Mouse (Mus musculus) CH12.LX (cell line): ENCODE data around the gene Bmpr1a. TPM values are rescaled to one million over a fixed set of nuclear protein-coding genes. Genes with fewer than 3 reads are reported as not detected.

Experiments
- DNase-seq: peaks from one replicate; pipeline ENCODE4 v3.0.0-alpha.2; 2013; ENCODE audit errors: extremely low read depth
- H3K27ac ChIP-seq: 2 replicates; pipeline ENCODE4 v1.5.1; 2012; ENCODE audit warnings: low read depth, mild to moderate bottlenecking, control low read depth, moderate library complexity; ENCODE audit not compliant: insufficient read depth
- H3K27me3 ChIP-seq: replicated peaks from 2 replicates; pipeline ENCODE3; 2012; ENCODE audit warnings: inconsistent platforms
- H3K36me3 ChIP-seq, 2 experiments: replicated peaks in 1 of 2; 2 replicates each; pipeline versions ENCODE3 to v1.6.1; 2012; ENCODE audit warnings: inconsistent platforms in 1 of 2, low read length in 1 of 2, mild to moderate bottlenecking in 1 of 2, mixed read lengths in 1 of 2, moderate library complexity in 1 of 2; ENCODE audit not compliant: control insufficient read depth in 1 of 2, insufficient read depth in 1 of 2
- H3K4me1 ChIP-seq, 2 experiments: 2 replicates each; pipeline ENCODE4 v1.6.1; 2012; ENCODE audit warnings: inconsistent platforms in 1 of 2, moderate library complexity in 1 of 2; ENCODE audit not compliant: insufficient read depth in 2 of 2, control insufficient read depth in 1 of 2
- H3K4me2 ChIP-seq: 2 replicates; pipeline ENCODE4 v1.6.1; 2012; ENCODE audit warnings: low read depth, mild to moderate bottlenecking, control low read depth; ENCODE audit not compliant: poor library complexity, insufficient read depth, severe bottlenecking
- H3K4me3 ChIP-seq, 3 experiments: fragments of 150-350 bp in 1 of 3; sonication (generic) in 1 of 3; replicated peaks in 1 of 3; 2 replicates each; pipeline versions ENCODE3 to v1.5.1; 2011 to 2012; ENCODE audit warnings: low read depth in 2 of 3, low read length in 2 of 3, mild to moderate bottlenecking in 2 of 3, moderate library complexity in 2 of 3, control low read depth in 1 of 3, improper control_type of control experiment in 1 of 3, inconsistent platforms in 1 of 3, mixed read lengths in 1 of 3; ENCODE audit not compliant: poor library complexity in 1 of 3
- H3K79me2 ChIP-seq: replicated peaks from 2 replicates; pipeline ENCODE4 v1.6.1; 2012; ENCODE audit warnings: mild to moderate bottlenecking, moderate library complexity; ENCODE audit not compliant: control insufficient read depth, poor library complexity, insufficient read depth, severe bottlenecking; ENCODE audit errors: extremely low read depth
- H3K9ac ChIP-seq: 2 replicates; pipeline ENCODE4 v1.6.1; 2012; ENCODE audit warnings: low read depth, mild to moderate bottlenecking, control low read depth, moderate library complexity; ENCODE audit not compliant: insufficient read depth
- H3K9me3 ChIP-seq: replicated peaks from 2 replicates; pipeline ENCODE3; 2012; ENCODE audit warnings: low read length, inconsistent platforms, mixed read lengths
- CHD1 ChIP-seq: IDR thresholded peaks from 2 replicates; pipeline ENCODE4 v1.6.1; 2012; ENCODE audit warnings: low read depth, low read length, improper control_type of control experiment, inconsistent platforms
- CHD2 ChIP-seq: IDR thresholded peaks from 2 replicates; pipeline ENCODE4 v1.6.1; 2011; ENCODE audit warnings: low read length, improper control_type of control experiment
- E2F4 ChIP-seq: IDR thresholded peaks from 2 replicates; pipeline ENCODE4 v1.6.1; 2011; ENCODE audit warnings: low read depth, low read length, improper control_type of control experiment; ENCODE audit not compliant: insufficient replicate concordance
- ELF1 ChIP-seq: IDR thresholded peaks from 2 replicates; pipeline ENCODE4 v1.6.1; 2014; ENCODE audit warnings: low read depth, mild to moderate bottlenecking, inconsistent platforms, low read length, improper control_type of control experiment
- HCFC1 ChIP-seq: IDR thresholded peaks from 2 replicates; pipeline ENCODE4 v1.6.1; 2012; ENCODE audit warnings: low read depth, mild to moderate bottlenecking, inconsistent platforms, low read length, improper control_type of control experiment
- IRF4 ChIP-seq: IDR thresholded peaks from 2 replicates; pipeline ENCODE4 v1.6.1; 2014; ENCODE audit warnings: low read depth, mild to moderate bottlenecking, inconsistent platforms, low read length, improper control_type of control experiment
- JUND ChIP-seq: conservative IDR thresholded peaks from 2 replicates; pipeline ENCODE4 v1.6.1; 2011; ENCODE audit warnings: low read depth, low read length, improper control_type of control experiment
- MAFK ChIP-seq: IDR thresholded peaks from 2 replicates; pipeline ENCODE4 v1.6.1; 2011; ENCODE audit warnings: low read length, improper control_type of control experiment; ENCODE audit not compliant: insufficient replicate concordance
- MAX ChIP-seq: IDR thresholded peaks from 2 replicates; pipeline ENCODE4 v1.6.1; 2011; ENCODE audit warnings: low read length, improper control_type of control experiment
- NELFE ChIP-seq: IDR thresholded peaks from 2 replicates; pipeline ENCODE4 v1.6.1; 2011; ENCODE audit warnings: low read depth, low read length, improper control_type of control experiment
- PAX5 ChIP-seq: IDR thresholded peaks from 2 replicates; pipeline ENCODE4 v1.6.1; 2012; ENCODE audit warnings: low read length, inconsistent platforms, mixed read lengths
- POLR2A ChIP-seq: IDR thresholded peaks from 2 replicates; pipeline ENCODE4 v1.6.1; 2011; ENCODE audit warnings: low read depth, mild to moderate bottlenecking, improper control_type of control experiment, low read length
- TCF12 ChIP-seq: IDR thresholded peaks from 2 replicates; pipeline ENCODE4 v1.6.1; 2014; ENCODE audit warnings: low read depth, mild to moderate bottlenecking, inconsistent platforms, low read length, improper control_type of control experiment
- USF1 ChIP-seq: IDR thresholded peaks from 2 replicates; pipeline ENCODE4 v1.6.1; 2014; ENCODE audit warnings: low read depth, mild to moderate bottlenecking, inconsistent platforms, low read length, improper control_type of control experiment
- USF2 ChIP-seq: conservative IDR thresholded peaks from 2 replicates; pipeline ENCODE4 v1.6.1; 2011; ENCODE audit warnings: low read depth, low read length, improper control_type of control experiment
- ZMIZ1 ChIP-seq: IDR thresholded peaks from 2 replicates; pipeline ENCODE4 v1.6.1; 2012; ENCODE audit warnings: low read depth, mild to moderate bottlenecking, inconsistent platforms, low read length, improper control_type of control experiment
- dilution Hi-C: fragments of 300-500 bp; cut with MboI; formaldehyde crosslinking; loops from 2 replicates; pipeline ENCODE4 v1.14.3; 2020; ENCODE audit warnings: low sequenced_read_pairs; ENCODE audit not compliant: extremely low pct_unique_long_range_greater_than_20kb, extremely low pct_ligation_motif_present
- in situ Hi-C: fragments of 300-500 bp; cut with MboI; formaldehyde crosslinking; loops from 3 replicates; pipeline ENCODE4 v1.14.3; 2019; ENCODE audit warnings: low sequenced_read_pairs, low pct_ligation_motif_present, low pct_unique_long_range_greater_than_20kb, mixed read lengths
- polyA plus RNA-seq: library from polyadenylated mRNA; unstranded; fragments of >175 nt; gene quantifications from 2 replicates; pipeline ENCODE4 v1.2.1, GENCODE M21; 2012; ENCODE audit warnings: low read depth; ENCODE audit not compliant: insufficient read length
- total RNA-seq, 2 experiments: library from RNA; depleted of rRNA; stranded (reverse); fragments of 300-350 nt in 1 of 2; fragments of >200 nt in 1 of 2; gene quantifications; 2 replicates each; pipeline ENCODE4 v1.2.3; 2012 to 2014

Gene Bmpr1a
- total and polyA plus RNA-seq, 3 experiments = 26.2 to 46.7 (median 30.1) TPM

DNA sequence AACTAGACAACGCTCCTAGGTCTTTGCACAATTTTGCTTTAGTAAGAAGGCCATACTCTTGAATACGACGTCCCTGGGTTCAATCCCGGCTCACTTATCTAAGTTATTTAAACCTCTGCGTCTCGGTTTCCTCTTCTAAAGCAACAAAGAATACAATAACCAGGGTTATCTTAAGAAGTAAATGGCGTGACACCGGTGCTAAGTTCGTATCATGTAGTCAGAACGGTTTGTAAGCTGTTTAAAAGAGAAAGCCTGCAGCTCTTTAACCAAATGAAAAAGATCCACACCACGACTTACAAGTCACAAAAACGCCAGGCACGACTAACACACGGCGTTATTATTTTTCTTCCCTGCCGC, 1.7 kb downstream of the Bmpr1a start:
- Histone ChIP-seq H3K79me2 (peaks cover 49% of the 10 kb centered on the region), H3K27ac (0 out of 2 replicates have a peak overlapping the region, but pooled peaks have one; percentile 17), H3K4me2 (peak overlapping the region; percentile 92), H3K4me1 (peaks cover 0 to 52% of the 10 kb centered on the region in 2 experiments; a peak in 3 of 4 replicates), H3K9me3 (no peaks in the 10 kb centered on the region), H3K27me3 (no peaks in the 10 kb centered on the region), H3K9ac (peak overlapping the region; percentile 84), H3K36me3 (no peaks in the 10 kb centered on the region), H3K4me3 (peak overlapping the region; percentile 87 to 93 (median 92))
- TF ChIP-seq USF1 = no peak
- TF ChIP-seq ZMIZ1 = 0 out of 2 replicates have a peak, but pooled peaks have one; percentile 3
- dilution Hi-C loops = no loop called here
- no peak for DNase-seq
- in situ Hi-C loops = loop anchor here (5.0 kb wide), 1 partner anchor 46 kb away; no protein-coding TSS in a partner anchor

GRCm38 (mm10) chr14:34500309-34500708, 2.8 kb downstream of the Bmpr1a start:
- TF ChIP-seq MAFK (no peak), POLR2A (no peak), CHD1 (no peak), ELF1 (no peak), CHD2 (no peak), E2F4 (no peak), JUND (no peak), USF2 (no peak), MAX (no peak), PAX5 (no peak), HCFC1 (no peak), TCF12 (no peak), NELFE (no peak)
- in situ Hi-C loops (loop anchor here (5.0 kb wide), 1 partner anchor 47 kb away; no protein-coding TSS in a partner anchor), dilution Hi-C loops (no loop called here)
- Histone ChIP-seq H3K79me2 (peaks cover 59% of the 10 kb centered on the region), H3K4me1 (peaks cover 0 to 61% of the 10 kb centered on the region in 2 experiments; a peak in 3 of 4 replicates), H3K4me3 (peak overlapping the region in 1 of 3 experiments; percentile 92), H3K4me2 (peak overlapping the region; percentile 92), H3K9ac (no peak overlapping the region), H3K27ac (no peak overlapping the region), H3K9me3 (no peaks in the 10 kb centered on the region), H3K27me3 (no peaks in the 10 kb centered on the region), H3K36me3 (no peaks in the 10 kb centered on the region)
- DNase-seq = no peak

- Histone ChIP-seq H3K9me3 (no peaks in the 10 kb centered on the region), H3K4me1 (peaks cover 0 to 62% of the 10 kb centered on the region in 2 experiments; a peak in 3 of 4 replicates), H3K9ac (no peak overlapping the region)
- in situ Hi-C loops = loop anchor here (5.0 to 10.0 kb wide), 2 partner anchors 48 to 55 kb away; no protein-coding TSS in a partner anchor
- dilution Hi-C loops = no loop called here
- no peak for TF ChIP-seq IRF4
- TF ChIP-seq CHD1 = no peak
- no peak for TF ChIP-seq TCF12
- TF ChIP-seq, all 38 proteins: peak for 0
- DNase-seq = no peak
- H3K4me3 ChIP-seq = no peak overlapping the region
- no peaks in the 10 kb centered on the region for H3K36me3 ChIP-seq
- no peak overlapping the region for H3K27ac ChIP-seq
- H3K27me3 ChIP-seq = no peaks in the 10 kb centered on the region
- H3K79me2 ChIP-seq = peaks cover 62% of the 10 kb centered on the region
- H3K4me2 ChIP-seq = no peak overlapping the region
These were observed 3.5 kb downstream of the Bmpr1a start for GRCm38 (mm10) chr14:34499664-34500063.
